Mouse (Mus musculus) cerebellum, postnatal 36 days (tissue): ENCODE results near the gene Mcpt9.
"Not testable (repeated sequence)": the region's sequence is repeated elsewhere in the genome, so short reads cannot be mapped to it uniquely, and the experiment has no call there.

Source experiments
- DNase-seq, 2 experiments: peaks; one replicate each; pipeline ENCODE4 v3.0.0; 2021 to 2022; ENCODE audit warnings: mixed read lengths in 2 of 2

Mcpt9 gene

DNA sequence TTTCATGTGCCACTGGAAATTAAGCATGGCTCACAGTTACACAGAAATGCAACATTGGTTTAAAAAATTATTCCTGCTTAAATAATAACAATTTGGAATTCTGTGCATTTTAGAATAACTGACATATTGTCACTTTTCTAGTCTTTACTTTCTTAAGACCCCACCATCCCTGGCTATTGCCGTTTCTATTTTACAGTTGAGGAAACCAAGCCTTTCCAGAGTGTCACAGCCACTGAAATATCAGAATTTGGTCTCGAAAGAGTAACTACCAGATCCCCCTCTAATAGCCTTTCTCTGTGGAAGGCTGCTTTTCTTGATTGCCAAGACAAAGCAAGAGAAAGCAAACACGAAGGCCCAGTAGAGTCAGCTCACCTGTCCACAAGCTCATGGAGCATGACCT lies at the start of gene Mcpt9:
Mcpt9 (minus strand) TSS at position 101 of the 400 bp plus-strand sequence.
- DNase-seq, result not testable (repeated sequence)

DNA sequence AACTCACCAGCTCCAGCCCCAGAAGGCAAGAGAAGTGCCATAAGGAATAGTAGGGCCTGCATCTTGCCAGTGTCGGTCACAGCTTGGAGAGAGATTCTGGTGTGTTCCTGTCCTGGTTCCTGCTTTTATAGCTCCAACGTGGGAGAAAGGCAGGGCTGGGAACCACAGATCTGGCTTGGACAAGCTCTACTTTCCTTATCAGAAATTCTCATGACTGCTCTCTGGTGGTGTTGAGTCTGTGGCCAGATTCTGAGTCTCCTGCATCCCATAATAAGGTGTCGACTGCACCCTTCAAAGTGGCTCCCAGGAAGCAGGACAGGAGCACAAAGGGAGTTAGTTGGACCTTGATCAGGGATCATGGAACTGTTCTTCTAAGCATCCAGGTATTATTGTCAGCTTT lies 31.9 kb upstream of the Mcpt9 start, which contains the start of gene Mcpt4:
Mcpt4 (minus strand) TSS at position 101 of the 400 bp plus-strand sequence.
- DNase-seq, result not testable (repeated sequence)

DNA sequence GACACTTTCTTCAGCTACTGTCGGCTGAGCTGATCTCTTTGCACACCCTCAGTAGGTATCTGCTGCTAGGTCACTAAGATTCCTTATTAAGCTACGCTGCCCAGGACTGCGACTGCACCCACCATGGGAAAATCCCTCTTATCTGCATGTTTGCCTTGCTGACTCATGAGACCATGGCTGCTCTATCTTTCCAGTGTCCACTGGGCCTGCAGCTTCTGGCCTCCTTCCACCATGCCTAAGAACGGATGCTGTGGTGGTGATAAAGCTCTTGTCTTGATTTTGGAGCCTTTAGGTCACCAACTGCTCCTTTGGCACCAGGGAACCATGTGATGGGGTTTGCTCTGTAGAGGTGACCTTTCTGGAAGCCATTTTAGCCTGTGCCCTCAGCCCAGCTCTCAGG lies 27.4 kb upstream of the Mcpt9 start:
- DNase-seq, result no peak

DNA sequence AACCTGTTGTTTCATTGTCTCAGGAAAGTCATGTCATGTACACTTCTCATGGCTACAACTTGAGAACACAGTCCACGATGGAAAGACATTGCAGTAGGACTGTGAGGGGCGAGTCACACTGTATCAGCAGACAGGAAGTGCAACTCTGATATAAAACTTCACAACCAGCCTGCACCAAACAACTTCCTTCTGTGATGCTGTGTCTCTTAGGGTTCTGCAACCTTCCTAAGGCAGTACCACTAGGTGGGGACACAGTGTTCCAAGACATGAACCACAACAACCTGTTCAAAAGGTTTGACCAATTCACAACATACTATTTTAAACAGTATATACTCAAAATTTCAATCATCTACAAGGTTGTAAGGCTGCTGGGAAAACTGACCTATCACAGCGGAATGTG lies 25.1 kb upstream of the Mcpt9 start:
- no peak for DNase-seq

DNA sequence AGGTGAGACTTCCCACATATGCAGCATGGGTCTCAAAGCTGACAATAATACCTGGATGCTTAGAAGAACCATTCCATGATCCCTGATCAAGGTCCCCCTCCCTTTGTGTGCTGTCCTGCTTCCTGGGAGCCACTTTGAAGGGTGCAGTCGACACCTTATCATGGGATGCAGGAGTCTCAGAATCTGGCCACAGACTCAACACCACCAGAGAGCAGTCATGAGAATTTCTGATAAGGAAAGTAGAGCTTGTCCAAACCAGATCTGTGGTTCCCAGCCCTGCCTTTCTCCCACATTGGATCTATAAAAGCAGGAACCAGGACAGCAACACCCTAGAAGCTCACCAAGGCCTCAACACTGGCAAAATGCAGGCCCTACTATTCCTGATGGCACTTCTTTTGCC lies 11.5 kb upstream of the Mcpt9 start, which contains the start of gene Mcpt2:
Mcpt2 (plus strand) TSS at position 250 of the 400 bp plus-strand sequence.
- DNase-seq, result not testable (repeated sequence)

DNA sequence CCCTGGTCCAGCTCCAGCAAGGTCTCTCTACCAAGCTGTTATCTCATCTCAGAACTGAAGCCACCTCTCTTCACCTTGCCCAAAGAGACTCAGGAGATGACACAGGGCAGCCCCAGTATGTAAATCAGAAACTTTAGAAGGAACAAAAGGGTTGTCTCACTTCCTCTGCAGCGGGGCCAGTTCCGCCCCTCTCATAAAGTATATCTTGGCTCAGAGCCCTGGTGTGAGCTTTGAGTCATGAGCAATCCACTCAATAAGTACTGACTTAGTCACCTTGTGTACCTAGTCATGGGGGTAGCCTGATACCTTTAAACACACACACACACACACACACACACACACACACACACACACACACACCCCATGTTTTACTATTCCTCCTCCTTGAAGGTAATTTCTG lies 4.1 kb upstream of the Mcpt9 start:
- DNase-seq, result no peak

DNA sequence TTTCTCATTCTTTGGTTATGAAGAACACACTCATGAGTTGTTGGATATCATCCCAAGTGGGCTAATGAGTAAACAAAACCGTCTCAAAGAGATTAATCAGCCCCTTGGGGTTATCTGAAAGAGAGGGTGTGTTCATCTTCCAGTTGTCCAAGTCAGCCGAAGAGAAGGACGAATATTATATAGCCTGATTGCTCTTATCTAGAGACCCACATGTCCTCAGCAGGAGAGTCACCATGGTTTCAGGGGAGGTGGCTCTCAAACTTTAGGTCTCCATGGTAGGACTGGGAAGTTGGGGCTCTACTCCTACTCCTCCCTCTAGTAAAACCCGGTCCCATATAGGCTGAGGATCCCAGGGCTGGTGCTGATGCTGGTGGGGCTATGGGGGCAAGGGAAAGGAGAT lies 9.0 kb downstream of the Mcpt9 start:
- DNase-seq, result not testable (repeated sequence)

DNA sequence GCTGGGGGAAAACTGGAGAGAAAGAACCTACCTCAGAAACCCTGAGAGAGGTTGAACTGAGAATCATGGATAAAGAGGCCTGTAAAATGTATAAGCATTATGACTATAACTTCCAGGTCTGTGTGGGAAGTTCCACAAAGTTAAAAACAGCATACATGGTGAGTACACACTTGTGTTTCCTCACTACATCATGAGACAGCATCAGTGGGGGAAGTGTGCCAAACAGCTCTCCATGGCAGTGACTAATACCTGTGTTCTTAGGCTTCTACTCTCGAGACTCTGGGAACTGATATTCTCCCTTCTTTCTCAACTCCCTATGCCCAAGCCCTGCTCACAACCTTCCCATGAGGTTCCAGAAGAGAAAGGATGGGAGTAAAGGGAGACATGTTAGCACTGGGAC lies 10.8 kb downstream of the Mcpt9 start:
- no peak for DNase-seq

DNA sequence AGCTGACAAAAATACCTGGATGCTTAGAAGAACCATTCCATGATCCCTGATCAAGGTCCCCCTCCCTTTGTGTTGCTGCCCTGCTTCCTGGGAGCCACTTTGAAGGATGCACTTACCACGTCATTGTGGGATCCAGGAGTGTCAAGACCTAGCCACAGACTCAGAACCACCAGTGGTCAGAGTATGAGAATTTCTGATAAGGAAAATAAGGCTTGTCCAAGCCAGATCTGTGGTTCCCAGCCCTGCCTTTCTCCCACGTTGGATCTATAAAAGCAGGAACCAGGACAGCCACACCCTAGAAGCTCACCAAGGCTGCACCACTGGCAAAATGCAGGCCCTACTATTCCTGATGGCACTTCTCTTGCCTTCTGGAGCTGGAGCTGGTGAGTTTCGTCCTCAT lies 12.6 kb downstream of the Mcpt9 start, which contains the start of gene Mcpt1:
Mcpt1 (plus strand) TSS at position 301 of the 400 bp plus-strand sequence.
- DNase-seq, result not testable (repeated sequence)

DNA sequence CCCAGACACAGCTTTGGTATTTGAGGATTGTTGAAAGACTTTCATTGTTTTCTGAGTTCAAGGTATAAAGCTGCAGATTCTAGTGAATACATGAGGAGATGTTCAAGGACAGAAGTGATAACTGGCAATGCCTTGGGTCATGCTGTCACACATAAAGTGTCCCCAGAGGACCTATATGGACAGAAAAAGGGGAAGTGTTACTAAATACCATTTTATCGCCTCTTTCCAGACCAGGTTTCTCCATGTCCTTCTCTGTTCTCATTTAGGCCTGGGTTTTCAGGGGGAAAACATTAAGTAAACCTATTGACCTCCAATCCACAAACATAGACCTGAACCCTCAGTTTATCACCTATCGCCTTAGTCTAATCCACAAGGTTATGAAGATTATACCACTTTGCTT lies 16.4 kb downstream of the Mcpt9 start:
- DNase-seq, result no peak

DNA sequence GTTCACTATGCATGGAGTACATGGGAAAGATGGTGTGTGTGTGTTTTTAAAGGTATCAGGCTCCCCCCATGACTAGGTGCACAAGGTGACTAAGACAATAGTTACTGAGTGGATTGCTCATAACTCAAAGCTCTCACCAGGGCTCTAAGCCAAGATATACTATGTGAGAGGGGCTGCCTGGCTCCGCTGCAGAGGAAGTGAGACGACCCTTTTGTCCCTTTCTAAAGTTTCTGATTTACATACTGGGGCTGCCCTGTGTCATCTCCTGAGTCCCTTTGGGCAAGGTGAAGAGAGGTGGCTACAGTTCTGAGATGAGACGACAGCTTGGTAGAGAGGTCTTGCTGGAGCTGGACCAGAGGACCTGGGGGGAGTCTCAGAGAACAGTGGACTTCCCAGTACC lies 17.1 kb downstream of the Mcpt9 start:
- no peak for DNase-seq

DNA sequence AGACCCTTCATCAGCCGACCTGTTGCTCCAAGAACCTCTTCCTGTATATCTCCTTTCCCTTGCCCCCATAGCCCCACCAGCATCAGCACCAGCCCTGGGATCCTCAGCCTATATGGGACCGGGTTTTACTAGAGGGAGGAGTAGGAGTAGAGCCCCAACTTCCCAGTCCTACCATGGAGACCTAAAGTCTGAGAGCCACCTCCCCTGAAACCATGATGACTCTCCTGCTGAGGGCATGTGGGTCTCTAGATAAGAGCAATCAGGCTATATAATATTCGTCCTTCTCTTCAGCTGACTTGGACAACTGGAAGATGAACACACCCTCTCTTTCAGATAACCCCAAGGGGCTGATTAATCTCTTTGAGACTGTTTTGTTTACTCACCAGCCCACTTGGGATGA lies 42.8 kb downstream of the Mcpt9 start:
- not testable (repeated sequence) for DNase-seq
